Mouse (Mus musculus): ENCODE results near the gene Bhlha15.
A peak's percentile ranks its signal among the peaks of the same experiment; 100 is the strongest.

Bhlha15 gene

GRCm38 (mm10) chr5:144191026-144191425 lies 940 bp downstream of the Bhlha15 start:
- no peak for DNase-seq (ENCODE audit: low read depth)

- no peak for DNase-seq (ENCODE audit: low read depth)
Measured at GRCm38 (mm10) chr5:144192673-144193072, 2.6 kb downstream of the Bhlha15 start.

- no peak for DNase-seq (ENCODE audit: low read depth)
Measured at GRCm38 (mm10) chr5:144194416-144194815, 4.3 kb downstream of the Bhlha15 start.

- DNase-seq (ENCODE audit: low read depth), result no peak
Measured at GRCm38 (mm10) chr5:144195567-144195966, 5.5 kb downstream of the Bhlha15 start.

GRCm38 (mm10) chr5:144200616-144201015 lies 10.5 kb downstream of the Bhlha15 start:
- no peak for DNase-seq (ENCODE audit: low read depth)

- no peak for DNase-seq (ENCODE audit: low read depth)
Measured at GRCm38 (mm10) chr5:144202430-144202829, 12.3 kb downstream of the Bhlha15 start.

- DNase-seq (ENCODE audit: low read depth), result no peak
Measured at GRCm38 (mm10) chr5:144203398-144203959, 13.4 kb downstream of the Bhlha15 start.

GRCm38 (mm10) chr5:144204303-144204702 lies 14.2 kb downstream of the Bhlha15 start:
- no peak for DNase-seq (ENCODE audit: low read depth)

- DNase-seq (ENCODE audit: low read depth), result no peak
Measured at GRCm38 (mm10) chr5:144204911-144205310, 14.8 kb downstream of the Bhlha15 start.

GRCm38 (mm10) chr5:144206069-144206468 lies 16.0 kb downstream of the Bhlha15 start:
- no peak for DNase-seq (ENCODE audit: low read depth)

GRCm38 (mm10) chr5:144207478-144207877 lies 17.4 kb downstream of the Bhlha15 start:
- no peak for DNase-seq (ENCODE audit: low read depth)

GRCm38 (mm10) chr5:144214453-144214852 lies 24.4 kb downstream of the Bhlha15 start:
- no peak for DNase-seq (ENCODE audit: low read depth)

GRCm38 (mm10) chr5:144215992-144216391 lies 25.9 kb downstream of the Bhlha15 start:
- no peak for DNase-seq (ENCODE audit: low read depth)

- no peak for DNase-seq (ENCODE audit: low read depth)
Measured at GRCm38 (mm10) chr5:144218061-144218460, 28.0 kb downstream of the Bhlha15 start.

GRCm38 (mm10) chr5:144219306-144219705 lies 29.2 kb downstream of the Bhlha15 start:
- DNase-seq (ENCODE audit: low read depth), result no peak

GRCm38 (mm10) chr5:144219936-144220335 lies 29.9 kb downstream of the Bhlha15 start:
- DNase-seq (ENCODE audit: low read depth), result no peak

- DNase-seq (ENCODE audit: low read depth), result no peak
Measured at GRCm38 (mm10) chr5:144221305-144221704, 31.2 kb downstream of the Bhlha15 start.

- DNase-seq (ENCODE audit: low read depth), result no peak
Measured at GRCm38 (mm10) chr5:144222811-144223502, 32.9 kb downstream of the Bhlha15 start.

- peak; percentile 80 for DNase-seq (ENCODE audit: low read depth)
Measured at GRCm38 (mm10) chr5:144223503-144223862, 33.4 kb downstream of the Bhlha15 start, which contains the start of gene Tecpr1. TSS of gene Tecpr1 (minus strand) at chr5:144223615.

GRCm38 (mm10) chr5:144223899-144224816 lies 34.1 kb downstream of the Bhlha15 start:
- DNase-seq (ENCODE audit: low read depth), result no peak

- DNase-seq (ENCODE audit: low read depth), result no peak
Measured at GRCm38 (mm10) chr5:144226220-144226619, 36.1 kb downstream of the Bhlha15 start.

- no peak for DNase-seq (ENCODE audit: low read depth)
Measured at GRCm38 (mm10) chr5:144230216-144230615, 40.1 kb downstream of the Bhlha15 start.

GRCm38 (mm10) chr5:144231410-144231809 lies 41.3 kb downstream of the Bhlha15 start:
- no peak for DNase-seq (ENCODE audit: low read depth)
